8 mouse cellular contexts compared by ENCODE assay signal in the genomic region with DNA sequence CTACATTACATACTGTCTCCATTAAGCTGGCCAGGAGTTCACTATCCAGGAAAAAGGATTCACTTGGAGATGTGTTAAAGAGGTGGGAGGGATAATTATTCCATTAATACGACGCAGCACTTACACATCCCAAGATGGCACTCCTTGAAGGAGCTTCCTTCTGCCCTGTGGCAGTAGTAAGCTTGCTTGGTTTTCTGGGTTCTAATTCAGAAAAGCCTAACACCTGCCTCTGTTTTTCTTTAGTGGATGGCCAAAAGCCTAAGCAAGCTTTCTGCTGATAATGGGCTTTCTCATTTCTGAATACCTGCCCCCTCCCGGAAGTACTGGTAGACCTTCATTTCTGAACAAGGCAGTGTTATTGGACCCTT. TPM values are rescaled to one million over a fixed set of nuclear protein-coding genes. Genes with fewer than 3 reads are reported as not detected.
A peak's percentile ranks its signal among the peaks of the same experiment; 100 is the strongest.
DNase-seq lines count a peak whose midpoint lies in the region; ATAC-seq and TF ChIP-seq lines count a peak whose summit lies in the region.

No protein-coding gene starts in this region.

- TF ChIP-seq CTCF in bone marrow macrophage, adult 2 months (IDR thresholded peaks at IDR 0.05; ENCODE audit: low read depth, low read length), result no peak

- H3K4me3 ChIP-seq in hindbrain, embryonic 10.5 days, result peak overlapping the region; percentile 66
- H3K4me3 ChIP-seq in hindbrain, embryonic 11.5 days (ENCODE audit: low read depth, low read length), result no peak overlapping the region
- peak overlapping the region; percentile 80; the same call in 1 of the 2 replicates for H3K4me3 ChIP-seq in bone marrow macrophage, adult 2 months (ENCODE audit: insufficient read depth, low read length)
- no peak overlapping the region for H3K4me3 ChIP-seq in hindbrain, embryonic 12.5 days
- H3K4me3 ChIP-seq in midbrain, embryonic 10.5 days, result peak overlapping the region; percentile 61; the same call in 1 of the 2 replicates

- no peak for DNase-seq in hindbrain, embryonic 10.5 days (ENCODE audit: low spot score)
- DNase-seq in hindbrain, embryonic 11.5 days (ENCODE audit: low spot score), result no peak
- DNase-seq in midbrain, embryonic 10.5 days (ENCODE audit: low spot score), result no peak
- DNase-seq in spleen, adult 18-20 months, result no peak
- DNase-seq in thymus, postnatal 36 days, result no peak

- no peak overlapping the region for H3K4me2 ChIP-seq in hindbrain, embryonic 11.5 days (replicated peaks; ENCODE audit: low read depth, low read length)
- peak overlapping the region; percentile 74 for H3K4me2 ChIP-seq in hindbrain, embryonic 12.5 days (replicated peaks)

- no peaks in the 10 kb centered on the region for H3K9me3 ChIP-seq in hindbrain, embryonic 10.5 days
- no peaks in the 10 kb centered on the region for H3K9me3 ChIP-seq in hindbrain, embryonic 11.5 days (ENCODE audit: control insufficient read depth, low read length)
- H3K9me3 ChIP-seq in hindbrain, embryonic 12.5 days (replicated peaks), result no peaks in the 10 kb centered on the region
- no peaks in the 10 kb centered on the region for H3K9me3 ChIP-seq in midbrain, embryonic 10.5 days (replicated peaks)

- no peak overlapping the region for H3K9ac ChIP-seq in hindbrain, embryonic 11.5 days (ENCODE audit: low read depth, low read length)
- H3K9ac ChIP-seq in hindbrain, embryonic 12.5 days, result no peak overlapping the region

- no peaks in the 10 kb centered on the region for H3K27me3 ChIP-seq in hindbrain, embryonic 10.5 days (ENCODE audit: insufficient read depth, poor library complexity, severe bottlenecking)
- no peaks in the 10 kb centered on the region for H3K27me3 ChIP-seq in hindbrain, embryonic 11.5 days (ENCODE audit: control insufficient read depth, insufficient read depth, low read length)
- no peaks in the 10 kb centered on the region for H3K27me3 ChIP-seq in hindbrain, embryonic 12.5 days
- H3K27me3 ChIP-seq in midbrain, embryonic 10.5 days (ENCODE audit: low read depth, poor library complexity, severe bottlenecking), result no peaks in the 10 kb centered on the region

- H3K27ac ChIP-seq in hindbrain, embryonic 10.5 days, result peak overlapping the region; percentile 95; the same call in 1 of the 2 replicates
- no peak overlapping the region for H3K27ac ChIP-seq in hindbrain, embryonic 11.5 days (ENCODE audit: low read depth, low read length)
- H3K27ac ChIP-seq in bone marrow macrophage, adult 2 months (ENCODE audit: insufficient read depth, low read depth, low read length), result no peak overlapping the region
- H3K27ac ChIP-seq in hindbrain, embryonic 12.5 days, result no peak overlapping the region
- peak overlapping the region; percentile 92; the same call in 1 of the 2 replicates for H3K27ac ChIP-seq in midbrain, embryonic 10.5 days (replicated peaks)

- no peak for TF ChIP-seq POLR2A in bone marrow macrophage, adult 2 months (IDR thresholded peaks at IDR 0.05; ENCODE audit: borderline replicate concordance, low read depth, low read length)

- no peak for ATAC-seq in hindbrain, embryonic 11.5 days (ENCODE audit: low FRiP score)
- no peak; the same call in 1 of the 2 replicates for ATAC-seq in hindbrain, embryonic 12.5 days (ENCODE audit: low FRiP score)
- ATAC-seq in granulocyte monocyte progenitor cell, adult 5-6 weeks (replicated peaks; ENCODE audit: poor library complexity, severe bottlenecking), result no peak

- H3K36me3 ChIP-seq in hindbrain, embryonic 10.5 days, result peaks cover 3% of the 10 kb centered on the region
- no peaks in the 10 kb centered on the region for H3K36me3 ChIP-seq in hindbrain, embryonic 11.5 days (ENCODE audit: control insufficient read depth, insufficient read depth, low read length)
- no peaks in the 10 kb centered on the region for H3K36me3 ChIP-seq in hindbrain, embryonic 12.5 days
- H3K36me3 ChIP-seq in midbrain, embryonic 10.5 days, result peaks cover 2% of the 10 kb centered on the region

- 90% methylated on average over 3 of the region's 3 CpGs for WGBS in hindbrain, embryonic 10.5 days
- WGBS in hindbrain, embryonic 11.5 days, result 88% methylated on average over 3 of the region's 3 CpGs
- WGBS in hindbrain, embryonic 12.5 days, result 86% methylated on average over 3 of the region's 3 CpGs
- WGBS in midbrain, embryonic 10.5 days, result 88% methylated on average over 3 of the region's 3 CpGs

- H3K4me1 ChIP-seq in hindbrain, embryonic 10.5 days (replicated peaks), result peaks cover 12% of the 10 kb centered on the region; the same call in 1 of the 2 replicates
- no peaks in the 10 kb centered on the region; the same call in 1 of the 2 replicates for H3K4me1 ChIP-seq in hindbrain, embryonic 11.5 days (replicated peaks; ENCODE audit: control insufficient read depth, insufficient read depth, low read length)
- peaks cover 8% of the 10 kb centered on the region for H3K4me1 ChIP-seq in bone marrow macrophage, adult 2 months (ENCODE audit: control insufficient read depth, insufficient read depth, low read length)
- peaks cover 3% of the 10 kb centered on the region; the same call in 1 of the 2 replicates for H3K4me1 ChIP-seq in hindbrain, embryonic 12.5 days
- H3K4me1 ChIP-seq in midbrain, embryonic 10.5 days, result peaks cover 17% of the 10 kb centered on the region

RNA-seq across cellular contexts. Expression of a gene that starts 0.8 kb away (rescaled TPM):
- polyA plus RNA-seq in hindbrain, embryonic 10.5 days (2016; fragmentation: Nextera tagmentation; extraction: Ambion mirVana), result 19.7 and 21.0 TPM in 2 replicates
- 27.3 and 30.6 TPM in 2 replicates for polyA plus RNA-seq in hindbrain, embryonic 11.5 days (2014; fragmentation: Nextera tagmentation; extraction: Ambion mirVana)
- 40.5 and 40.8 TPM in 2 replicates for polyA plus RNA-seq in bone marrow macrophage, adult 2 months (2012; ENCODE audit: insufficient read depth, insufficient read length, missing spikeins)
- 29.7 and 34.4 TPM in 2 replicates for polyA plus RNA-seq in hindbrain, embryonic 12.5 days (2016; fragmentation: Nextera tagmentation; extraction: Ambion mirVana)
- 24.4 and 25.0 TPM in 2 replicates for polyA plus RNA-seq in midbrain, embryonic 10.5 days (2016; fragmentation: Nextera tagmentation; extraction: Ambion mirVana)
- 68.8 and 85.3 TPM in 2 replicates for total RNA-seq in granulocyte monocyte progenitor cell, adult 5-6 weeks (2014; fragmentation: Nextera tagmentation)
- total RNA-seq in granulocyte monocyte progenitor cell, adult 5-6 weeks (2017), result 53.7 and 59.5 TPM in 2 replicates

RNA-seq across cellular contexts. Expression of a gene that starts 19.4 kb away (rescaled TPM):
- 6.9 and 10.5 TPM in 2 replicates for polyA plus RNA-seq in hindbrain, embryonic 10.5 days (2016; fragmentation: Nextera tagmentation; extraction: Ambion mirVana)
- 9.3 and 13.2 TPM in 2 replicates for polyA plus RNA-seq in hindbrain, embryonic 11.5 days (2014; fragmentation: Nextera tagmentation; extraction: Ambion mirVana)
- 1.3 and 2.7 TPM in 2 replicates for polyA plus RNA-seq in bone marrow macrophage, adult 2 months (2012; ENCODE audit: insufficient read depth, insufficient read length, missing spikeins)
- polyA plus RNA-seq in hindbrain, embryonic 12.5 days (2016; fragmentation: Nextera tagmentation; extraction: Ambion mirVana), result 7.2 and 9.1 TPM in 2 replicates
- polyA plus RNA-seq in midbrain, embryonic 10.5 days (2016; fragmentation: Nextera tagmentation; extraction: Ambion mirVana), result 10.3 and 10.6 TPM in 2 replicates
- 9.8 and 17.8 TPM in 2 replicates for total RNA-seq in granulocyte monocyte progenitor cell, adult 5-6 weeks (2014; fragmentation: Nextera tagmentation)
- 10.9 and 30.4 TPM in 2 replicates for total RNA-seq in granulocyte monocyte progenitor cell, adult 5-6 weeks (2017)

RNA-seq across cellular contexts. Expression of a gene that starts 19.4 kb away (rescaled TPM):
- 26.9 TPM in 2 replicates for polyA plus RNA-seq in hindbrain, embryonic 10.5 days (2016; fragmentation: Nextera tagmentation; extraction: Ambion mirVana)
- polyA plus RNA-seq in hindbrain, embryonic 11.5 days (2014; fragmentation: Nextera tagmentation; extraction: Ambion mirVana), result 41.1 TPM in 2 replicates
- 28.1 and 36.5 TPM in 2 replicates for polyA plus RNA-seq in bone marrow macrophage, adult 2 months (2012; ENCODE audit: insufficient read depth, insufficient read length, missing spikeins)
- polyA plus RNA-seq in hindbrain, embryonic 12.5 days (2016; fragmentation: Nextera tagmentation; extraction: Ambion mirVana), result 38.1 and 39.7 TPM in 2 replicates
- 24.6 and 29.0 TPM in 2 replicates for polyA plus RNA-seq in midbrain, embryonic 10.5 days (2016; fragmentation: Nextera tagmentation; extraction: Ambion mirVana)
- 44.4 and 61.0 TPM in 2 replicates for total RNA-seq in granulocyte monocyte progenitor cell, adult 5-6 weeks (2014; fragmentation: Nextera tagmentation)
- 56.3 and 67.7 TPM in 2 replicates for total RNA-seq in granulocyte monocyte progenitor cell, adult 5-6 weeks (2017)

Comparison
In these comparisons a context has a peak if more than half of its experiments do, and no peak if none do; other contexts are left out.
1. H3K27ac ChIP-seq: peak in hindbrain, embryonic 10.5 days (single experiment) and midbrain, embryonic 10.5 days (single experiment); none in hindbrain, embryonic 11.5 days (single experiment), bone marrow macrophage, adult 2 months (single experiment) and hindbrain, embryonic 12.5 days (single experiment).
2. H3K4me3 ChIP-seq: peak in hindbrain, embryonic 10.5 days (single experiment), bone marrow macrophage, adult 2 months (single experiment) and midbrain, embryonic 10.5 days (single experiment); none in hindbrain, embryonic 11.5 days (single experiment) and hindbrain, embryonic 12.5 days (single experiment).